Mouse (Mus musculus): ENCODE results near the gene Scn4a.
"Not testable (repeated sequence)": the region's sequence is repeated elsewhere in the genome, so short reads cannot be mapped to it uniquely, and the experiment has no call there.

Gene Scn4a

DNA sequence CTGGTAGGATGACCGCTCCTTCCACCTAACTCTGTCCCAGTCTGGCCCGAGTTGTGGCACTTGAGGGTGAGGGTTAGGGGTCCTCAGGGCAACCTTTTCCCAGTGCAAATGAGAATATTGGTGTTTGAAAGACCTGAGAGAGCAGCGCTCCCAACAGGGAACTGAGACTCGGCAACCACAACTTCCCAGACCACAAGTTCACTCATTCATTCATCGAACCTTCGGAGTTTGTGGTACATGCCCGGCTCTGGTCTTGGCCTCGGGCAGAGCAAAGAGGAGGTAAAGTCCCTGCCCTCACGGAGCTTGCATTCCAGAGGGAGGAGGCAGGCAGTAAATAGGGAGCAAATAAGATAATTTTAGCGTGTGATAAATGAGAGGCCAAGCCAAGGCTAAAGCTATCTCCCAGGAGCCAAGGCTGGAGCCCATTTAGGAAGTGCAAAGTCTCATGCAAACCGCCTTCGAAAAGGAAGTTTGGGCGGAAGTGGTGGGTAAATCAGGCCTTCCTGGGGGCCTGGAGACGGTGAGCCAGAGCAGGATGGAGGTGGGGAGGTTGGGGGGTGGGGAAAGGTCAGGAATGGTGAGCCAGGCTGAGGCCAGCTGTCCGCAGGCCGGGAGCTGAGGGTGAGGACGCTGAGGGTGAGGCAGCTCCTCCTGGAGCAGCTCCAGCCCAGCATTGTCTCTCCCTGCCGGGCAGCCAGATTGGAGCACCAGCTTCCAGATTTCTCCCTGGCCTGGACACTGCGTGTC is 2.5 kb upstream of the Scn4a start:
- no peak for DNase-seq (ENCODE audit: low spot score)

DNA sequence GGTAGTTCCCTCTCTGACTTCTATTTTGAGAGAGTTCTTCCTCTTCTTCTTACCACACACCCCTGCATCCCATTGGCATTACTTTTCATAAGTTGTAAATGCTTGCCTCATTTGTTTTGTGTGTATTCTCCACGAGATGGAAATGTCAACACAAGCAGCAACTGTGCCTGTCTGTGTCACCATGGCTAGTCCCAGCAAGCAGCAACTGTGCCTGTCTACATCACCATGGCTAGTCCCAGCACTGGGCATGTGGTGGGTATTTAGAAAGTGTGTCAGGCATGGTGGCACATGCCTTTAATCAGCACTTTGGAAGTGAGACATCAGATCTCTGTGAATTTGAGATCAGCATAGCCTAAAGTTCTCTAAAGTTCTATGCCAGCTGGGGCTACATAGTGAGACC is 1.1 kb upstream of the Scn4a start:
- no peak for DNase-seq (ENCODE audit: low spot score)

DNA sequence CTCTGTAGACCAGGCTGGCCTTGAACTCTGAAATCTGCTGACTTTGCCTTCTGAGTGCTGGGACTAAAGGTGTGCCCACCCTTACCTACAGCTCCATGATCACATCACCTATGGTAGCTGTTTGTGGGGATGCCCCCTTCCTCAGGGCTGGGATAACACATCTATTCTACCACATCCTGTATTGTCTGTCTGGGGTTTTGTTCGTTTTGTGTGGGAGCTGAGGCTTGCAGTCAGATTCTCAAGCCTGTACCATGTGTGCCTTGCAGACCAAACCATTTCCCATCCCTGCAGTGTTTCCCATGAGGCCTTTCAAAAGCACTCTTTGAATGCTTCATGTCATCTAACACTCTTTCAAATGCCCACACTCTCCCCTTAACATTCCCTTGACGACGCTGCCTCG is 1.1 kb downstream of the Scn4a start:
- DNase-seq (ENCODE audit: low spot score): no peak

DNA sequence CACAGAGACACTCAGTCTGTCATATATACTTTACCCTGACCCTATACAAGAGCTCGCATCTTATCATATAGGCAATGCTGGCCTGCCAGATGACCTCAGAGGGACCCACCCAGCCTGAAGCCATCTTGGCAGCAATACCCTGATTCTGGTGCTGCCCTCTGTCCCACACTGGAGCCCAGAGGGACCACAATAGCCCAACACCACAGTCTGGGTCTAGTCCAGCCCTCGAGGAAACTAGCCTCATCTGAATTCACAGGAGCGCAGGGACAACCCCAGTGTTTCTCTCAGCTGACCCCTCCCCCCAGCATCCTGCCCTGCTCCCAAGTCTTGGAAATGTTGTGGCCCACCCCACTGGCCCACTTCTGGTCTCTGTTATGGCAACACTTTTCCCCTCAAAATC is 1.8 kb downstream of the Scn4a start:
- DNase-seq (ENCODE audit: low spot score): no peak

DNA sequence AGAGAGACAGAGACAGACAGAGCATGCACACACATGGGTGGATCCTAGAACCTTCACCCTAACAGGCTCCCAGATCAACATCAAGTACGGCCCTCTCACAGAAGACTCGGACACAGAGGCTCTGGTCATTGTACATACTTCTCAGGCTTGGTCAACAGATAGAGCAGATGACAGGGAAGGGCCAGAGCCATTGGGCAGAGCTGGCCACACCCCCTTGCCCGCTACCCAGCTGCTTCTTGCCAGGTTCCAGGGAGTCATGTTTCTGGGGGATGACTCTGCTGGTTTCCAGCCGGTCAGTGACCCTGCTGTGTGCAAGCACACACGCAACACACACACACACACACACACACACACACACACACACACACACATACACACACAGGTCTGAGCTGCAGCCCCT is 2.2 kb downstream of the Scn4a start:
- no peak for DNase-seq (ENCODE audit: low spot score)

DNA sequence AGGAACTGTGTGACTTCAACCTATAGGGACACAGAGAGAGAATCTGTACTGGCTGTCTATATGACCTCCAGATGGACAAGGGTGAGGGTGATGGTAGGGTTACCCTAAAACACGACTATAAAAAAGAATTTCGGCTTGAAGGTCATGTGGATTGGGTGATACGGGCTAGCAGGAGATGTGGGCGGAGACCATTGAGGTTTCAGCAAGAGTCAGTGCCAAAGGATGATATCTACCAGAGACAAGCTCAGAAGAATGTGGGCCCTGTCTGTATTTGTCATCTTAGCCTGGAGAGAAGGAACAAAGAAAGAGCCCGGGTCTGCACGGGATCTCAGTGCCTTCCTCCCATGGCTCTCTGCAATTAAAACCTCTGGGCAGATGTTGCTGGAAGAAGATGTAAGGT is 3.3 kb downstream of the Scn4a start:
- DNase-seq (ENCODE audit: low spot score): no peak

DNA sequence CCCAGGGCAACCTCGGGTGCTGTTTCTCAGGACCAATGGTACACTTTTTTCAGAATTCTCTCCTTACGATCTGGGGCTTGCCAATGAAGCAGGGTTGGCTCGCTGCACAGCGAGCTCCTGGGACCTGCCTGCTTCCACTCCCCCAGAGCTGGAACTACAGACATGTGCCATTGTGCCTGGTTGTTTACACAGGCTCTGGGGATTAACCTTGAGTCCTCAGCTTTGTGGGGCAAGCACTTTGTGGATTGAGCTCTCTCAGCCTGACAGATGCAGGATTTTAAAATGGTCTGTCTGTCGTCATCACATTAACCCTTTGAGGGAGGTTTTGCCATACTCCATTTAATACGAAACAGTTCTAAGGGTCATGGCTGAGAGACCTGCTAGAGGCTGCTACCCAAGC is 8.2 kb downstream of the Scn4a start:
- no peak for DNase-seq (ENCODE audit: low spot score)

DNA sequence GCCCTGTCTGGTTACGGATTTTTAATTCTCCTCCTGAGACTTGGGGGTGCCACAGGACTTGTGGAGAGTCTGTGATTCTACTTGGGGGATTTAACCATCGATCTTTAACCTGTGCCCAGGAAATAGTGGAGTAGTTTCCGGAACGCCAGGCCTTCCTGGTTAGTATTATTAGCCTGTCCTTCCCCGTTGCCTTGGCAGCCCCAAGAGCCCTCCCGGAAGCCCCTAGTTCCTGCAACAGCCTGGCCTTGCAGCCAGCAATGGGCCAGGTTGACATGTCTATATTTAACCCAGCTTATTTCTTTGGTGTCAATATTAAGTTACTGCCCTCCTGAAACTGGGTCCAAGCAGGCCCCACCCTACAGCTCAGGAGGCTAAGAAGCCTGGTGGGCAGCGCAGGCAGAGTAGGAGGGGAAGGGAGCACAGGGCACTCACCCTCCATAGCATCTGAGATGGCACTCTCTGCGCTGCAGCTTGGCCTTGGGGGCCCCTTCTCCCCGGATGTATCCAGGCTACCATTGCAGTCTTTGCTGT is 12.0 kb downstream of the Scn4a start:
- DNase-seq (ENCODE audit: low spot score): no peak

DNA sequence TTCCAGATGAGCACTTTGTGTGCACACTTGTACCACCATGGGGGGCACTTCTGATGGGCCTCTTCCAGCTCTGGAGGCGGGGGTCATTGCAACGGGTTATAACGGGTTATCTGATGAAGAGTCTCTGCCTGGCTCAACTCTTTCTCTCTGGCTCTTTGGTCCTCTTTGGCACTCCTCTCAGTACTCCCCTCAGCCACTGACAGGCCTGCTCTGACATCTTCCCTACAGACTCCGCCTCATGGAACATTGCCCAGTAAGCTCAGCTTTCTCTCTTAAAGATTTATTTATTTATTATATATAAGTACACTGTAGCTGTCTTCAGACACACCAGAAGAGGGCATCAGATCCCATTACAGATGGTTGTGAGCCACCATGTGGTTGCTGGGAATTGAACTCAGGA is 13.8 kb downstream of the Scn4a start:
- not testable (repeated sequence) for DNase-seq (ENCODE audit: low spot score)

DNA sequence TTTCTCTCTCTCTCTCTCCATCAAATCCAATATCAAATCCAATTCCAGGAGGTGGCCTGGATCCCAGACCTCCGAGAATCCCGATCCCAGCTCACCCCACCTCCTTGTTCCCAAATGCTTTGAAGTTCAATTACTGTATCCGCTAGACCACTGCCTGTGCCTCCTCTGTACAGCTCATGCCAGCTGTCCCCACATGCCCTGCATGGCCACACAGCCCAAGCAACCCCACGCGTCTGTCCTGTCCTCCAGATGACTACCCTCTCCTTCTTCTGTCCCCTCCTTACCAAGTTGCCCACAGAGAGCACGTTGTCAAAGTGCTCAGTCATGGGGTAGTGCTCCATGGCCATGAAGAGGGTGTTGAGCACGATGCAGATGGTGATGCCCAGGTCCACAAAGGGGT is 14.2 kb downstream of the Scn4a start:
- no peak for DNase-seq (ENCODE audit: low spot score)

DNA sequence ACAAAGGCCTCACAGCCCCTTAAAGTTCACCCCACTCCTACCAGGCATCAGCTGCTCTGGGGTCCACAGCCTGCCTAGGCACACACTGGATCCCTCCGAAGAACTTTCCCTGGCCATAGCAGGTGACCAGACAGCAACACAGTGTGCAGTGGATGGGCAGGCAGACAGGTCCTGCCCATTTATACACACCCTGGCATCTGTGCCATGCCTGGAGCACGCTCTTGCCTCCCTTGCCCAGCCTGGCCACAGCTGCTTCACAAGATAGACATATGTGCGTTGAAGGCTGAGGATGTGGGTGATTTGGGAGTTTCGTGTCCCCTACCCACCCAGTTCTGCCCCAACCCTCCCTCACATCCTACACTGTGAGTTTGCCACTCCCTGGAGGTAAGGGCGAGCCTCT is 15.1 kb downstream of the Scn4a start:
- DNase-seq (ENCODE audit: low spot score): no peak

DNA sequence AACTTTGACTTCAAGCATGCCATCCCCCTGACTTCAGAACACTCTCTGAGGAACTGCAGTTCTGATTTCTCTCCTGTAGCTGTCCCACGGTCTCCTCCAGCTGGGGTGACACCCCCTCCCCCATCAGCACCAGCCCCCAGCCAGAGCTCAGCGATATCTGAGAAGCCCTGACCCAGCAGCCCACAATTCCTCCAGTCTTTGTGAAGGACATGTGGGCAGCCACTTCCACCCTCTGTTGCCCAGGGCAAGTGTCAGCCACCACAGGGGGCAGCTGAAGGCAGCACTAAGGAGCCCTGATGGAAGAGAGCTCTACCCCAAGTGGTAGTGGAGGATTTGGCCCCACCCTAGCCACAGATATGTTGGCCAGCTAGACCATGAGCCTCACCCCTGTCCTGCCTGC is 19.0 kb downstream of the Scn4a start:
- DNase-seq (ENCODE audit: low spot score): no peak

DNA sequence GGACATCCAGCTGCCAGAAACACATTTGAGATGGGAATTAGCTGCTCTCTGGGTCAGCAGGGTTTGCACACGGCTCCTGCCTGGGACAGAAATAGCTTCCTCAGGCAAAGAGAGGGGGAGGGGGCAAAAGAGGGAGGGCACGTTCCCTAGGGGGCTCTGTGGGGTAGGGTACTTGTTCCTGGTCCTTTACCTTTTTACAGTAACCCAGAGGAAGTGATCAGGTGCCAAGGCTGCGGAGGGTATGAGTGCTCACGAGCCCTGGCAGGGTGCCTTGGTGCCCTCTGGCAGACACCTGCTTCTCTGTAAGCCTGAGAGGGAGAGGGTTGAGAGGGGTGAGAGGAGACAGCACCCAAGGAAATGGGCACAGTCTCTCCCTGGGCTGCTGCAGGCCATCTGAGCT is 20.6 kb downstream of the Scn4a start:
- DNase-seq (ENCODE audit: low spot score): no peak

DNA sequence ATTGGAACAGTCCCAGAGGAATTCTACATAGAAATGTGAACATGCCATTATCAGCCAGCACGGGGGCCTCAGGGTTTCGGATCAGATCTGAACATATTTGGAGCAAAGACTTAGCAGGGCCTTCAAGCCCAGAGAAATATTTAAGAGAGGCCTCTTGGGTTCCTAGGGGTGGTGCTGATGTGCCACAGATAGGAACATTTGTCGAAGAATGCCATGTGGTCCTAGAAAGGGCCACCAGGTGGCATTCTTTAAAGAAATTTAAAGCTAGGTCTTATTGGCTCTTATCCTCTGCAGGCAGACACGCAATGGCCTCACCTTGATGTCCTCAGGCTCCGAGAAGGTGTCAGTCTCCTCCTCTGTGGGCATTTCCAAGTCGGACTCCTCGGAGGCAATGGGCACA is 23.4 kb downstream of the Scn4a start:
- no peak for DNase-seq (ENCODE audit: low spot score)

DNA sequence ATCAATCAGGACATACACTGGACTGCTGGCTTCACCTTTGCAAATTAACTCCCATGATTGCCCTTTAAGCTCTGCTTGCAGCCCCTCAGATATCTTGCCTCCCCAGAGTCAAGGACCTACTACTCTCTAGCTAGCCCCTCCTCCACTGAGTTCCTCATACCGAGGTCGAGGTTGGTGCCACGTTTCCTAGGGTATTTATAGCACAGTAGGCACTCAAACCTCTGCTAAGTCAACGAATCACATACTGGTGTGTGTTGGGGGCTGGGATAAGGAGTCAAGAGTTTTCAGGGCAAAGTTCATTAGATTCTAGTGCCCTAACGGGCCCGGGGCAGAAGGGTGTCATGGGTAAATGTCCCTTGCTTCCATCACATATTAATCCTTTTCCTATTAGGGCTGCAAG is 24.0 kb downstream of the Scn4a start:
- no peak for DNase-seq (ENCODE audit: low spot score)

DNA sequence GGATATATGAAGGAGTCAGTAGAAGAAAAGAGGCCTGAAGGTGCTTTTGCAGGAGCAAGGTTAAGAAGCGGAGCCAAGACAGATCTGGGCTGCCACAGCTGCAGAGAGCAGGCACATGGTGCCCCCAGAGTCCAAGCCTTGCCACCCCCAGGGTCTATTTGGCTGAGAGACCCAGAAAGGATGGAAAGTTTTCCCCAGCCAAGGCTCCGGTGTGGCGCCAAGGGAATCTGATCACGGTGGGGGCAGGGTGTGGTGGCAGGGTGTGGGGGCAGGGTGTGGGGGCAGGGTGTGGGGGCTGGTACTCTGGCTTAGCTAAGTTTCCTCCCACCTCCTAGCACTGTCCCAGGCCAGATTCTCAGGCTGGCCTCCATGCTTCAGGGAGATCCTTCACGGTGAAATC is 24.6 kb downstream of the Scn4a start:
- DNase-seq (ENCODE audit: low spot score): no peak

DNA sequence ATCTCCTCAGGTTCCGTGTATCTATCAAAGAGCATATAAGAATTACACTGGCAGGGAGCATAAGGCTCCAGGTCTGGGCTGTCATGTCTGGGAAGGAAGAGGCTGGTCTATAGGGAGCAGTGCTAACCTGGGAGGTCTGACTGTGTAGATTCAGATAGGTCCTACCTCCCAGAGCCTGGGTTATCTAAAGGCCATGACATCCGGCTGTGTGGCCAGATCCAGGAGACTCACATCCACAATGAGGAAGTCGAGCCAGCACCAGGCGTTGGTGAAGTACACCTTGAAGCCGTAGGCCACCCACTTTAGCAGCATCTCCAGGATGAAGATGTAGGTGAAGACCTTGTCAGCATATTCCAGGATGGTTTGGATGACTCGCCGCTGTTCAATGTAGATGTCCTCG is 26.6 kb downstream of the Scn4a start:
- DNase-seq (ENCODE audit: low spot score): no peak

DNA sequence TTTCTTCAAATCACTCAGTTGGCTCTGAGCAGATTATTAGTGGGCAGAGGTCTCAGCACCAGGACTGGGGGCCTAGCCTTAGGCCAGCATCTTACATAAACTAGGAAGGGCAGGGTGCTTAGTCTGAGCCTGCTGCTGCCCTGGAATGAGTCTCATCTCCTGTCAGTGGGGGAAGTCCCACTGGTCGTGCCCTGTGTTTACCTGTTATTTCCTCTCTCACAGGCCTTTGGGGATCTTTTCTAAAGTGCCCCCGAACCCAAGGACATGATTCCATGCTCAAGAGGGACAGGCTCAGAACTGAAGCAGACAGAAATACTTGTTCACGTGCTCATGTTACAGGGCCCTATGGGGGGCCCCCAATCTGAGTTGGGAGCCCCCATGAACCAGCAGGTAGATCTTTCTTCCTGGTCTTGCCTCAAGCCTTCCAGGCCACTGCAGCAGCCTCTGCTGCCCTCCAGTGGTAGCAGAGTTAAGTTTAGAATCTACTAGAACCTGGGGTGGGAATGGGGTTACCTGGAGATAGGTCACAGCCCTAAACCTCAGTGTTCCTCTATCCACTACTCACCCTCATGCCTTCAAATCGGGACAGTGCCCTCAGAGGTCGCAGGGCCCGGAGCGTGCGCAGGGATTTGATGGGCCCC is 27.4 kb downstream of the Scn4a start:
- DNase-seq (ENCODE audit: low spot score): no peak

DNA sequence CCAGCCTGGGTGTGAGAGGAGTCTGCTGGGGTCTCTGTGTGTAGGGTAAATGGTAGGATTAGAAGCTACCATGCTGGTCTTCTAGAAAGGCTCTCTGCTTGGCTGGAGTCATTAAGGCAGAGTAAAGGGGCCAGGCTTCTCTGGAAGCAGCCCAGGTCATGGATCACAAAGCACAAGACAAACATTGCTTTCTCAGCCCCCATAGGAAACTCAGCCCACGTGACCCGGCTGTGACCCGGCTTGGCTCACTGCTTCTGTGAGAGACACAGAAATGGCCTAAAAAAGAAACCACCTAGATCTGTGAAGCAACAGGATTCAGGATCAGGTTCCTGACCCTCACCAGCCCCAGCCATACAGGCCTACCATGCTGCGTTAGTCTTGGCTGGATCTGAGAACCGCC is 28.2 kb downstream of the Scn4a start:
- DNase-seq (ENCODE audit: low spot score): no peak

DNA sequence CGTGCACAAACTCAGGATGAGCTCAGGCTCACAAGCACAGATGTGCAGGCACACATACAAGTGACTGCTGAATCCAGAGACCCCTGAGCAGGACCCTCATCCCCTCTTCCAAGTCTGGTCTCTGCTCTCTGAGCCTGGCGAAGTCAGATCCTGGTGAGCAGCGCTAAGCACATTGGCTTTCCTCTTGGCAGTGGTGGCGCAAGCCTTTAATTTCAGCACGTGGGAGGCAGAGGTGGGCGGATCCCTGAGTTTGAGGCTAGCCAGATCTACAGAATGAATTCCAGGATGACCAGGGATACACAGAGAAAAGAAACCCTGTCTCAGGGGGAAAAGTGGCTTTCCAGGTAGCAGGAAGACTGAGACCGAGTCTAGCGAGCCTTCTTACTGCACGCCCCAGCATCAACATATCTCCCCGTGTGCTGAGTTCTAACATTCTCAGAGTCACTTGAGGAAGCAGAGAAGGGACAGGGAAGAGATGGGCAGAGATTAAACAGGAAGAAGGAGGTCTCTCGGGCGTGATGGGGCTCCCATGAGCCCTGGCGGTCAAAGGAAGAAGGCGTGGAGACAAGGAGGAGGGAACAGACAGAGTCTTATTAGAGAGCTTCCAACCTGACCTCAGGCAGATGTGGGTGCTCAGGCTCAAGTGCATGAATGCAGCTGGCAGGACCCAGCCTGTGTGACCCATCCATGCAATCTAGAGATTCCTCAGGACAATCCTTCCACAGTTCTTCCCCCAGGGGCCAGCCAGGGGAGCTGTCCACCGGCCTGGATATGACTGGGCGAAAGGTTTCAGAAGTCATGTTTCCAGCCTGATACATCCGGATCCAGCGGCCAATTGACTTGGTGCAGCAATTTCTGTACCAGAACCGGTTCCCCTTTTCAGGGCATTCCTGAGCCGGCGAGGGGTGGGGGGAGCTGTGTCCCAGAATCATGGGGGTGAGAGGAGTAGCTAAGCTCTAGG is 34.4 kb downstream of the Scn4a start:
- no peak for DNase-seq (ENCODE audit: low spot score)

DNA sequence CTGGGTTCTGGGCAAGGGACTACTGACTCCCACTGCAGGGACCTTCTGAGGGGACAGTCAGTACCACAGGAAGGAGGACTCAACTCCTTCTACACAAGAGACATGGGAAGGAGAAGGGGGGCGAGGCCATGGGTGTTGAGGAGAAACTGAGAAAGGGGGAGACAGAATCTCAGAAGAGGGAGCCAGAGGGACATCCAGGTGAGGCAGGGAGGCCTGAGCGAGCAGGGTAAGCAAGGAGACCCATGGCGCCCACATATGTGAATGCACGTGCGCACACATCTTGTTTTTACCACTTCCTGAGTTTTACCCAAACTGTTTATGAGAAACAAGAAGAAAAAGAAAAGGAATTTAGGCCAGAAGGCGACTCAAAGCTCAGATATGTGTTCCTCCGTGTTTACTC is 35.3 kb downstream of the Scn4a start:
- DNase-seq (ENCODE audit: low spot score): no peak

DNA sequence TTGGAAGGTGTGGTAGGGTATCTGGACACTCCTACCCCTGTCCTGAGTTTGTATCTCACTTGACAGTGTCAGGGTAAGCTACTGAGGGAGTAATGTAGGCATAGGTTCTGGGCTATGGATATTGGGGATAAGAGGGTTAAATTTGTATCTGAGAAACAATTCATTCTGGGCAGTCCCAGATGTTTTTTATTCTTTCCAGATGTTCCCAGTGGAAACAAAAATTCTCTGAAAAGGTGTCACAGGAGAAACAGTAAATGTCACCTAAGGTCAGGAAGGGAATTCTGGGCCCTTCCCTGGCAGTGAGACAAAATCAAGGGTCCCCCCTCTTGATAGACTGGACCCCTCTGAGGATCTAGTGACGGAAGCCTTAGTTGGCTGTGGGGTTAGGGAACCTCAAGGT is 36.7 kb downstream of the Scn4a start:
- DNase-seq (ENCODE audit: low spot score): no peak

DNA sequence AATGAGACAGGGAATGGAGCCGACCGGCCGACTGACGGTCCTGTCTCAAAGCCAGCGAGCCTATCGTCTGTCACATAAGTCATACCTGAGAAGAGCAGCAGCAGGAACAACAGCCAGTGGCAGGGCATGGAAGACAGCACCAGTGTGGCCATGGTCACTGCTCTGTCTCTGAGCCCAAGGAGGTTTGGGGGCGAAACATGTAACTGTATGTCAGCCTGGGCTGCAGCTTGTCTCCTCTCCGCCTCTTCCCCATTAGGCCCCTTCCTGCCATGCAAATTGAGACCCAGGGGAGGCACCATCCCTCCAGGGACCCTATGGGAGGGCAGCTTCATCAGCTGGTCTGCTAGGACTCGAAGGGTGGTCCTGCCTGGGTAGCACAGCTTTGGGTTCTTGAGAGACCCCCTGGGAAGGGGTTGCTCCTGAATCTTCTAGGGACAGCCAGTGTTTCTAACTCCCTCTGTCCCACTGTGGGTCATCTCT is 38.7 kb downstream of the Scn4a start, which contains the start of gene Cd79b:
Cd79b (minus strand) TSS at position 430 of the 480 bp plus-strand sequence.
- no peak for DNase-seq (ENCODE audit: low spot score)

Measured in layer of hippocampus, adult 9-10 months (tissue).